Mouse (Mus musculus) adrenal gland, postnatal 0 days (tissue): ENCODE data around the gene Calm3. TPM values are rescaled to one million over a fixed set of nuclear protein-coding genes. Genes with fewer than 3 reads are reported as not detected.

ENCODE experiments used
- polyA plus RNA-seq: library from polyadenylated mRNA; unstranded; fragments of >200 nt; fragmentation: Nextera tagmentation; extraction: Ambion mirVana; gene quantifications from 2 replicates; pipeline ENCODE4 v1.2.1, GENCODE M21; 2015

The Calm3 gene
- 126 and 136 TPM in 2 replicates for polyA plus RNA-seq

GRCm38 (mm10) chr7:16924037-16924834 is at the start of gene Calm3:
TSS of gene Calm3 (minus strand) at chr7:16924114.

DNA sequence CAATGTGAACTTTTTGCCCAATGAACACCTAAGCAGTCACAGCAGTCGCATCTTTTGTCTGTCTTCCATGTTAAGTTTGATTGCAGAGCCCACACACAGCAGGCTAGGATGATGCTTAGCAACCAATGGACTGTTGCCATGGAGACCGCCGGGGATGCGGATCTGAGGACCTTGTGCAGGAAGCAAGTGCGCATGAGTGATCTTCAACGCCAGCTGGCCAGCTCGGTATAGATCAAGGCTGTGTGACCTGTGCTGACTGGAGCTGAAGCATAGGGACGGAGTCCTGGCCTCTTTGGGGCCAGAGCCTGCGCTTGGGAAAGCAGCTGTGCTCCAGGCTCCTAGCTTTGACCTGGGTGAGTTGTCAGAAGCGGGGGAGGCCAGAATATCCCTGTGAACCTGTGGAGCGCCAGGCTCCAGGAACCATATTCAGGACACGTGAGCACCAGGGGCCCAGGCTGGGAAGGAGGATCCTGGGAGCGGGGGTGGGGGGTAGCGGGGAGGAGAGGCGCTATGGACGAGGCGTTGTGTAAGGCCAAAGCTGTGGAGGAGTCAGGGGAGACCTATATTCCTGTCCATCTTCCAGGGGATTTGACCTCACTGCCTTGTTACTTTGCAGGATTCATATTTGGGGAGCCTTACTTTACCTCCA is 35.7 kb upstream of the Calm3 start, which contains the start of gene Pnmal1:
TSS of gene Pnmal1 (plus strand) at position 141 of the 649 bp plus-strand sequence.

GRCm38 (mm10) chr7:16944061-16944807 is 20.3 kb upstream of the Calm3 start, which contains the start of gene Pnmal2:
TSS of gene Pnmal2 (plus strand) at chr7:16944682.

DNA sequence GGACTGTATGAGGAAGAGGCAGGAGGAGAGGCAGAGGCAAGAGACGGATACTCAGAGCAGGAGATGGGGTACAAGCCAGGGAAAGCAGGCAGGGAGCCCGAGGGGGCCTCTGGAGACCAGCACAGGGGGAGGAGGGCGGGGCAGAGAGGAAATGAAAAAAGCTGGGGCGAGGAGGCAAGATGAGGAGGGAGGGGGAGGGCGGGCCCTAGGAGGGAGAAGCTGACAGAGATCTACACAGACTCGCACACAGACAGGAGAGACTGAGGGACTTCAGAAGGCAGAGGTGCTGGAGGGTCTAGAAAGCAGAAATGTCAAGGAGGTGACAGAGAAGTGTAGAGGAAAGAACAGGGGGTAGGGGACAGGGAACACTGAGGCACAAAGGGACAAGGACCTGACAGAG is 17.6 kb downstream of the Calm3 start, which contains the start of gene Ptgir:
TSS of gene Ptgir (plus strand) at position 210 of the 400 bp plus-strand sequence.

GRCm38 (mm10) chr7:16891641-16892351 is 32.1 kb downstream of the Calm3 start, which contains the start of gene Gng8:
TSS of gene Gng8 (plus strand) at chr7:16891786.

GRCm38 (mm10) chr7:16875310-16875325 is 48.8 kb downstream of the Calm3 start, which contains the start of gene Dact3:
TSS of gene Dact3 (plus strand) at chr7:16875317.

Other genes with a start within 250 kb of the Calm3 start
- gene Ceacam15, start 248.4 kb downstream of the Calm3 start, polyA plus RNA-seq, result not detected in 2 replicates
- not detected in 2 replicates for gene Ceacam9, start 202.2 kb downstream of the Calm3 start, polyA plus RNA-seq
- 296 and 301 TPM in 2 replicates for gene Ap2s1, start 185.7 kb downstream of the Calm3 start, polyA plus RNA-seq
- gene Slc1a5, start 142.8 kb downstream of the Calm3 start, polyA plus RNA-seq, result 32.6 and 34.6 TPM in 2 replicates
- gene Strn4, start 108.2 kb downstream of the Calm3 start, polyA plus RNA-seq, result 53.2 and 53.6 TPM in 2 replicates
- gene Fkrp, start 107.4 kb downstream of the Calm3 start, polyA plus RNA-seq, result 20.1 and 20.4 TPM in 2 replicates
- gene Prkd2, start 81.2 kb downstream of the Calm3 start, polyA plus RNA-seq, result 6.5 and 9.0 TPM in 2 replicates
- gene Dact3, start 48.8 kb downstream of the Calm3 start, polyA plus RNA-seq, result 4.1 and 8.1 TPM in 2 replicates
- gene Gng8, start 32.3 kb downstream of the Calm3 start, polyA plus RNA-seq, result 2.6 and 3.4 TPM in 2 replicates
- 1.3 TPM in 2 replicates for gene Ptgir, start 17.6 kb downstream of the Calm3 start, polyA plus RNA-seq
- gene Pnmal2, start 20.6 kb upstream of the Calm3 start, polyA plus RNA-seq, result 17.8 and 18.2 TPM in 2 replicates
- 7.1 and 9.2 TPM in 2 replicates for gene Pnmal1, start 35.6 kb upstream of the Calm3 start, polyA plus RNA-seq
- gene Gm42372, start 59.0 kb upstream of the Calm3 start, polyA plus RNA-seq, result 0.51 and 0.99 TPM in 2 replicates
- 9.0 and 13.9 TPM in 2 replicates for gene Ccdc8, start 68.6 kb upstream of the Calm3 start, polyA plus RNA-seq
- 44.2 and 54.7 TPM in 2 replicates for gene Ppp5c, start 103.8 kb upstream of the Calm3 start, polyA plus RNA-seq
- 3.5 and 6.6 TPM in 2 replicates for gene Hif3a, start 138.3 kb upstream of the Calm3 start, polyA plus RNA-seq
- 0.80 and 1.0 TPM in 2 replicates for gene Psg16, start 149.9 kb upstream of the Calm3 start, polyA plus RNA-seq
- gene Ceacam3, start 226.2 kb upstream of the Calm3 start, polyA plus RNA-seq, result not detected in 2 replicates